11 mouse cellular contexts compared by ENCODE assay signal in the genomic region with DNA sequence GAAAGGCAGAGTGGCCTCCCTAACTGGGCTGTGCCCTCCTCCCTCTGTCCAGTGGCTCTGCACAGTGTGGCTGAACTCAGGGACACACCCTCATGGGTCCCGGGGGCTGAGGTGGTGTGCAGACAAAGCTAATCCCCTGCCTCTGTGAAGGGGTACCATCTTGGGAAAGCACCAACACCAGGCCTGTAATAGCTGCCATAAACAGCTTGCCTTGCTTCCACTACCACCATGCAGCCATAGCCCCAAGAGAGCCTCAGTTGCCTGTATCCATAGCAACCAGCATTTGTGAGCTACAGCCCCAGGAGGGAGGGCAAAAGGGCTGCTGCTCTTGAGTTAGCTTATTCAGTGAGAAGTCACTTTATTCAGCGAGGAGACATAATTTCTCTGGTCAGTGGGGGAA. TPM values are rescaled to one million over a fixed set of nuclear protein-coding genes. Genes with fewer than 3 reads are reported as not detected.
DNase-seq lines count a peak whose midpoint lies in the region; ATAC-seq lines count a peak whose summit lies in the region.
"Had no signal": no experiment of that assay in that cellular context is flagged by ENCODE, and none has a peak within 500 bp of the region (broad histone marks: within the 10 kb centered on the region; RNA-seq: fewer than 3 reads in every experiment).

No protein-coding gene starts in this region.

- WGBS in forebrain, embryonic 13.5 days = 14% methylated on average over 2 of the region's 2 CpGs
- WGBS in limb, embryonic 10.5 days = 34% methylated on average over 2 of the region's 2 CpGs
- WGBS in neural tube, embryonic 14.5 days = 3% methylated on average over 2 of the region's 2 CpGs

- peak; percentile 78 for ATAC-seq in forebrain, embryonic 13.5 days
- ATAC-seq in neural tube, embryonic 14.5 days (ENCODE audit: low read depth) = peak; percentile 79

- peak overlapping the region; percentile 80 for H3K27ac ChIP-seq in forebrain, embryonic 13.5 days
- peak overlapping the region; percentile 34; the same call in 1 of the 2 replicates for H3K27ac ChIP-seq in limb, embryonic 10.5 days
- H3K27ac ChIP-seq in neural tube, embryonic 14.5 days (ENCODE audit: low read depth, low read length) = peak overlapping the region; percentile 71
- H3K27ac ChIP-seq: liver, embryonic 15.5 days had no signal

- H3K27me3 ChIP-seq in forebrain, embryonic 13.5 days = no peaks in the 10 kb centered on the region
- peaks cover 41% of the 10 kb centered on the region for H3K27me3 ChIP-seq in limb, embryonic 10.5 days (ENCODE audit: low read depth, poor library complexity, severe bottlenecking)
- no peaks in the 10 kb centered on the region for H3K27me3 ChIP-seq in neural tube, embryonic 14.5 days (ENCODE audit: control insufficient read depth, insufficient read depth, low read length)
- H3K27me3 ChIP-seq: liver, embryonic 15.5 days had no signal

- DNase-seq in embryo, embryonic 11 days = peak; percentile 80
- DNase-seq in limb, embryonic 10.5 days (ENCODE audit: low spot score) = no peak
- DNase-seq in urinary bladder, adult 18-20 months (ENCODE audit: low spot score in 2 of 2) = no peak
- no peak for DNase-seq in layer of hippocampus, adult 9-10 months (ENCODE audit: low spot score)
- DNase-seq in cerebellum, adult 11 months = no peak
- DNase-seq: heart, postnatal 36 days; right cerebral cortex, adult 18-20 months had no signal

- peaks cover 10% of the 10 kb centered on the region for H3K36me3 ChIP-seq in forebrain, embryonic 13.5 days (ENCODE audit: poor library complexity, severe bottlenecking)
- no peaks in the 10 kb centered on the region for H3K36me3 ChIP-seq in limb, embryonic 10.5 days
- H3K36me3 ChIP-seq in neural tube, embryonic 14.5 days (ENCODE audit: control insufficient read depth, insufficient read depth, low read length) = no peaks in the 10 kb centered on the region
- H3K36me3 ChIP-seq: liver, embryonic 15.5 days had no signal

- H3K9me3 ChIP-seq in forebrain, embryonic 13.5 days (replicated peaks) = no peaks in the 10 kb centered on the region
- H3K9me3 ChIP-seq in limb, embryonic 10.5 days (replicated peaks) = no peaks in the 10 kb centered on the region
- no peaks in the 10 kb centered on the region for H3K9me3 ChIP-seq in neural tube, embryonic 14.5 days (ENCODE audit: control insufficient read depth, low read length)
- H3K9me3 ChIP-seq: liver, embryonic 15.5 days; megakaryocyte, embryonic 14.5 days had no signal

- no peak overlapping the region for H3K4me2 ChIP-seq in forebrain, embryonic 13.5 days
- H3K4me2 ChIP-seq in neural tube, embryonic 14.5 days (ENCODE audit: low read depth, low read length) = no peak overlapping the region
- H3K4me2 ChIP-seq: liver, embryonic 15.5 days had no signal

- no peak overlapping the region for H3K4me3 ChIP-seq in forebrain, embryonic 13.5 days
- H3K4me3 ChIP-seq in limb, embryonic 10.5 days = no peak overlapping the region
- no peak overlapping the region for H3K4me3 ChIP-seq in neural tube, embryonic 14.5 days (ENCODE audit: low read depth, low read length)
- H3K4me3 ChIP-seq: liver, embryonic 15.5 days; megakaryocyte, embryonic 14.5 days had no signal

- H3K9ac ChIP-seq in forebrain, embryonic 13.5 days = no peak overlapping the region
- H3K9ac ChIP-seq in neural tube, embryonic 14.5 days (replicated peaks; ENCODE audit: low read depth, low read length) = no peak overlapping the region
- H3K9ac ChIP-seq: liver, embryonic 15.5 days had no signal

- H3K4me1 ChIP-seq in forebrain, embryonic 13.5 days = peaks cover 26% of the 10 kb centered on the region
- H3K4me1 ChIP-seq in limb, embryonic 10.5 days = peaks cover 21% of the 10 kb centered on the region
- peaks cover 28% of the 10 kb centered on the region for H3K4me1 ChIP-seq in neural tube, embryonic 14.5 days (ENCODE audit: control insufficient read depth, insufficient read depth, low read length)
- H3K4me1 ChIP-seq: liver, embryonic 15.5 days; megakaryocyte, embryonic 14.5 days had no signal

RNA-seq across cellular contexts. Expression of a gene that starts 45.4 kb away (rescaled TPM):
- polyA plus RNA-seq in forebrain, embryonic 13.5 days (2015; fragmentation: Nextera tagmentation; extraction: Ambion mirVana) = 35.3 and 35.8 TPM in 2 replicates
- 0.98 and 1.4 TPM in 2 replicates for polyA plus RNA-seq in limb, embryonic 10.5 days (2016; fragmentation: Nextera tagmentation; extraction: Ambion mirVana)
- polyA plus RNA-seq in neural tube, embryonic 14.5 days (2014; fragmentation: Nextera tagmentation; extraction: Ambion mirVana) = 40.1 and 44.8 TPM in 2 replicates

Comparison
In these comparisons a context has a peak if more than half of its experiments do, and no peak if none do; other contexts are left out.
1. RNA of a gene that starts 45.4 kb away (polyA plus RNA-seq): 40.1 to 44.8 TPM in neural tube, embryonic 14.5 days and 35.3 to 35.8 TPM in forebrain, embryonic 13.5 days; 0.98 to 1.4 TPM in limb, embryonic 10.5 days; every median in the first group is over 10 times any median in the second.
2. Peak in every context shown above with its lines, with median percentiles within 50 percentile points of each other: H3K27ac ChIP-seq.